Mouse (Mus musculus) E14TG2a.4 (cell line): ENCODE measurements around the gene Extl2.

Source experiments
- CTCF ChIP-seq: conservative IDR thresholded peaks from 2 replicates; pipeline ENCODE4 v1.5.1; 2014; ENCODE audit warnings: low read length
- NANOG ChIP-seq: IDR thresholded peaks from 2 replicates; pipeline ENCODE4 v1.6.1; 2014; ENCODE audit warnings: borderline replicate concordance, low read length, mixed read lengths
- POU5F1 ChIP-seq: IDR thresholded peaks from 2 replicates; pipeline ENCODE4 v1.6.1; 2014; ENCODE audit warnings: low read length, borderline replicate concordance

- TF ChIP-seq CTCF (no peak), NANOG (no peak), POU5F1 (no peak)
Measured at GRCm38 (mm10) chr3:116009622-116010344, 2.5 kb downstream of the Extl2 start.
